Mouse (Mus musculus) adrenal gland (tissue): ENCODE results near the gene Slco3a1.

ENCODE experiments used
- intact Hi-C: fragments of 180-260 bp; cut with DNase I; formaldehyde crosslinking; loops from one replicate; pipeline ENCODE4 v1.15.1; 2025

The Slco3a1 gene

DNA sequence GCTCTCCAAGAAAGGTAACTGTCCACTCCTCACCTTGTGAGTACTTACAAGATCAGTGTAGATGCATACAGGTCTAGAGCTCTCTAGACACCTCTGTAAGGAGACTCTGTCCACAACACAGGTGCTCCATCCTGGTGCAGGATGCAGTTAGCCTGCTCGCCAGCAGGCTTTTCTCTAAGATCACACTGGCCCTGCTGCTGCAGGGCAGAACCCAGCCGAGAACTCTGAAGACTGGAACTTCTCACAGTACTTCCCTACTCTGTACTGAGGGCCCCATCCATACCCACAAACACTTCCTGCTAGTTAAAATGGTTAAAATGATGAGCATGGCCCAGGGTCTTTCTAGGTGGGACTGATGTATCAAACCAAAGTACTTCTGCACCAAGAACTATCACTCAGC lies 24.7 kb downstream of the Slco3a1 start:
- intact Hi-C loops, result no loop called here

DNA sequence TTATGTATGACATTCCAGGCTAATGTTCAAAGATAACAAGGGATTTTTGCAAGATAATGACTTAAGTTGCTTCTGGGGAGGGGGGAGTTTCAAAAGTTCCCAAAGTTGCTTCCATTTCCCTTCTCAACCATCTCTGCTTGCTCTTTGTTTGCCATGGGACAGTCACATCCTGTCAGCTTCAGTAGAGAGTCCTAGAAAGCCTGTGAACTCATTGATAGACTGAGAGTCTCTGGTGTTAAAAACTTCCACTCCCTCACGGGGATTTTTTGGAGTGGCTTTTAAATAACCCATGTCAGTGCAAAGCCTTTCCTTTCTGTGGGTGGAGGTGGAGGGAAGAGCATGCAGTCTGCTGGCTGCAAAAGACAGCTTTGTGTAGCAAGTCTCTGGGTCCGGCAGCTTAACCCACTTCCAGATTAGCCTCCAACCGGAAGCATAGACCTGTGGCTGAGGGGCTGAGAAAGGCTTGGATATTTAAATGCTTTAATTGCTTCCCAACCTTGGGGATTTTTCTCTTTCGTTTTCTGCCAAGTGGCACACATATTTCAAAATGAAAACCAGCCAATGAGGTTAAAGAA lies 25.3 kb downstream of the Slco3a1 start:
- intact Hi-C loops, result no loop called here

DNA sequence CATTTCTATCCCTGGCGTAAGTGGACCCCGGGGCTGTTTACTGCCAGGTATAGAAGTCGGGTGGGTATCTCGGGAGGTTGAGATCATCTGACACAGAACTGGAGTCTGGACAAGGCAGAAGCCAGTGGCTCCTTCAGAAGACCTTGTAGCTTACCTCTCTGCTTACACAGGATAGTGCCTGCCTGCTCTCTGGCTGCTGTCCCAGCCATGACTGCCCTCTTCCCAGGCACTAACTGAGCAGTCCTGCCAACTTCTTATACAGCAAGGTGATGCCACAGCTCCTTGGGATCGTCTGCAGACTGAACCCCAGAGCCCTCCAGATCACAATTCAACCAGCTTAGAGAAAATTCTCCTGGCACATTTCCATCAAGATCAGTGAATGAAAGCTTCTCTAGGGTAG lies 26.4 kb downstream of the Slco3a1 start:
- intact Hi-C loops, result no loop called here

GRCm38 (mm10) chr7:74527689-74528088 lies 26.9 kb downstream of the Slco3a1 start:
- intact Hi-C loops, result no loop called here

DNA sequence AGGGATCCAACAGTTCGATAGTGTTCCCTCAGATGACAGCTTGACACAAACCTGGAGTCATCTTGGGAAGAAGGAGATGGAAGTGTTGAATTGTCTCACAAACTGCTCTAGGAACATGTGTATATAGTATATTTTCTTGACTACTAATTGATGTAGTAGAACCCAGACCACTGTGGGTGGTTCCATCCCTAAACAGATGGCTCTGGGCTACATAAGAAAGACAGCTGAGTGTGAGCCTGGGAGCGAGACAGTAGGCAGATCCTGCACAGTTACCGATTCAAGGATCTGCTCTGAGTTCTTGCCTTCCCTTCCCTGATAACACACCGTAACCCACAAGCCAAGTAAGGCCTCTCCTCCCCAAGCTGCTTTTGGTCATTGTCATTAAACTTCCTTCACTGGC lies 28.6 kb downstream of the Slco3a1 start:
- intact Hi-C loops, result no loop called here

DNA sequence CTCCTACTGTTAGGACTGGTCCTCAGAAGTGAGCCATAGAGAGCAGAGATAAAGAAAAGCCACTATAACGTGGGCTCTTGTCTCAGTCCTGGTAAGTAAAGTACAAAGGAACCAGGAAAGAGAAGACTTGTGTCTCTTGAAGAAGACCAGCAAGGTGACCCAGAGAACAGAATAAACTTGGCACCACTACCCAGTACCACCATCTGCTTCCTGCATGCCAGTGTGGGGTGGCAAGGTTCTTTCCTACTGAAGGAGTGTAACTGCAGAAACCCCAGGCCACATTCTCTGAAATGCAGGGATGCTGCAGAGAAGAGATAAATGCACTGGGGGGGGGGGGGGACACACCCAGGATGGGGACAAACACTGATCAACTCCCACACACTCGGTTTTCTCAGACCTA lies 29.0 kb downstream of the Slco3a1 start:
- intact Hi-C loops, result no loop called here

DNA sequence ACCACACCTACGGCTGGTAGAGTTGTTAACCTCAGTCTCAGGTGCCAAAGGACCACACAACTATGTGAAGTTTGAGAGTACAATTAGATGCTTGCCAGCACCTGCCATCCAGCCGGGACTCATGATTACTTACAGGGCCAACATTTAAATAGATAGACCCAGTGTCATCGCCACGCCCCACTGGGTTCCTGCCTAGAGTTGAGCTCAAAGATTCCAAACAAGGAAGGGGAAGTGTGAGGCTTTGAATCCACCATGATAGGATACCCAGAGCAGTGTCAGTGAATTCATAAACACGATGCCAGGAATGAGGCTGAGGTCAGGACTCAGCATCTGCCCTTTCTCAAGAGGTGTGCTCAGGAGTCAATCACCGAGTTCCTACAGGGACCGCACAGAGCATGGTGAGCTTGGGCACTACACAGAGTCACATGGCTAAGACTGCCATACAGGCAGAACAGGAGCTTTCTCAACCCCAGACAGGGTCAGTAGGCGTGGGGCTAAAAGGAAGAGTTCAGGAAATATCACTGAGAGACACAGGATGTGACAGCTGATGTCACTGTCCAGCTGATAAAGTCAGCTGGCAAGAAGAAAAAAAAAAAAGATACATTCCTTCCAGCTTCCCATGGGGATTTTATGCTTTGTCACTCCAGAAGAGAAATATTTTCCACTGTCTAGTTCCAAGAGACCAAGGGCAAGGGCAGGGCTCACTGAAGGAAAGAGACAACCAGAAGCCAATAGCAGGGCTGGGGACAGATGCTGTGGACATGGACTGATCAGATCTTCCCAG lies 30.2 kb downstream of the Slco3a1 start:
- intact Hi-C loops, result no loop called here

DNA sequence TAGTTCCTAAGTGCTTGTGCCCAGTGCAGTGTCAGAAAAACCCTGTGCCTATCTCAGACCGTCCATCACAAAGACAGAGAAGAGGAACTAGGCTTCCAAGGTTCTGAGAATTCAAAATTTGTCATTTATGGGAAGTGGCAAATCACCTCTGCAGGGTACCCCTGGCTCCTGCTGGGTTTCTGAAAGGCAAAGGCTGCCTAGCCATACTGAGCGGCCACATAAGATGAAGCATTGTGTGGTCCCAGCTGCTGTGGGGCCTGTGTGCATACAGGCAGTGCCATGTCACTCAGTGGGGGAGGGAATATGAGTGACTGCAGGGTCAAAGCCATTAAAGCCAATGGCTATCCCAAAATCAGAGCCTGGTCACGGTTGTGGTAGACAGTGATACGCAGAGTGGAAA lies 31.5 kb downstream of the Slco3a1 start:
- intact Hi-C loops, result no loop called here

- intact Hi-C loops, result no loop called here
Measured at GRCm38 (mm10) chr7:74522260-74522659, 32.3 kb downstream of the Slco3a1 start.

GRCm38 (mm10) chr7:74519386-74519785 lies 35.2 kb downstream of the Slco3a1 start:
- intact Hi-C loops, result no loop called here

DNA sequence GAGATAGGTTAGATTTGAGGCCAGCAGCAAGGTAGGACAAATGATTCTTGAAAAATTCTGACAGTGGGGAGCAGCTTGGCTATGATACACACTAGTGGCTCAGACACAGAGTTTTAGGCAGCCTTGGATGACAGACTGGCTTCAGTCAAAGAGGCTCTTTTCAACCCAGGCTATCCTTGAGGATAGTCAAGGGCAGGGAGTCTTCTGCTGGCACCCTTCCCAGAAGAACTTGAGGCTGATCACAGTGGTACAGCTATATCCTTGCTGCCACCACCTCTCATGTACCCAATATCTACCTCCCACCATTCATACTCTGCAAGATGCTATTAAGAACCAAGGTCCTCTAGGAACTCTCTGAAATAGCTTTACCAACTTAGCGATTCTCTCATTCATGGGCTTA lies 35.8 kb downstream of the Slco3a1 start:
- intact Hi-C loops, result no loop called here

DNA sequence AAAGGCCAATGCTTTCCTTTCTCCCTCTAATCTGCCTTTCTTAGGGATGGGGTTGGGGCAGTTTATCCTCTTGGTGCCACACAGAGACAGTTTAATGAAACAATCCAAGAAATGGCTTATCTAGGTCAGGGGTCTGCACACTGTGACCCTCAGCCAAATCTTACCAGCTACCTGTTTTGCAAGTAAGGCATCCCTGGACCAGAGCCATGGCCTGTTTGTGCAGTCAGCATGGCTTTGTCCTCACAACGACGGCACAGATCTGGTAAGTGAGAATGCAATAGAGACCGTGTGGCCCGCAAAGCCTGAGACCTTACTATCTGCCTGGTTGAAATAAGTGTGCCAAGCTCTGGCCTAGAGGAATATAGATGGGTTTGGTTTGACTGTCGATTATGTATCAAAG lies 36.3 kb downstream of the Slco3a1 start:
- intact Hi-C loops, result no loop called here

DNA sequence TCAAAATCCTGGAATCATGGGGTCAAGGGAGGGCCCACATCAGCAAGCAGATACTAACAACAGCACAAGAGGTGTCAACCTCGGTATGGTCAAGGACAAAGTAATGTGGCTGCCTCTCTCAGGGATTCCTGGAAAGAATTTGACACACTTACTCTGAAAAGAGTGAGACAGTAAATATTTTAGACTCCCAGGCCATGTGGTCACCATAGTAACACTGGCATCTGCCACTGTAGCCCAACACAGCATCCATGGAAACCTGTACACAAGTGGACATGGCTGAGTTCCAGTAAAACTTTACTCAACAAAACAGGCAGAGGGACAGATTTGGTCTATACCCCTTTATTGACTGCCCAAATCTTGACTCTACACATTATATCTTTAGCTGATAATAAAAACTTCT lies 43.9 kb downstream of the Slco3a1 start:
- intact Hi-C loops, result no loop called here

DNA sequence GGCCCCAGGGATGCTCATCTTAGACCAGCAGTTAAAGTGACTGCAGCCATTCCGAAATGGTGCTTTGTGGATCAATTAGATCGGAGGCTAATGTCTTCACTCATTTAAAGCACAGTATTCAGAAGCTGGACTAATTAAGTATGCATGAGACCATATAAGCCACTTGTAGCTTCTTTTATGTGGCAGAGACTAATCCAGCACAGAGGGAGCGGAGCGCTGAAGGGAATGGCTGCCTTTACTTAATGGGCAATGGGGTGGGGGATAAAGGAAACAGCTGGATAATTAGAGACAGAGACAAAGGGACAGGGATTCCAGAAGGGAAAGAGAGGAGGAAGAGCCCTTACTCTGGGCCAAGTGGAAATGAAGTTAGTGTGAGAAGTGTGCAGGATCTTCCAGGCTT lies 46.4 kb downstream of the Slco3a1 start:
- intact Hi-C loops, result no loop called here

GRCm38 (mm10) chr7:74506856-74507255 lies 47.7 kb downstream of the Slco3a1 start:
- intact Hi-C loops, result no loop called here

DNA sequence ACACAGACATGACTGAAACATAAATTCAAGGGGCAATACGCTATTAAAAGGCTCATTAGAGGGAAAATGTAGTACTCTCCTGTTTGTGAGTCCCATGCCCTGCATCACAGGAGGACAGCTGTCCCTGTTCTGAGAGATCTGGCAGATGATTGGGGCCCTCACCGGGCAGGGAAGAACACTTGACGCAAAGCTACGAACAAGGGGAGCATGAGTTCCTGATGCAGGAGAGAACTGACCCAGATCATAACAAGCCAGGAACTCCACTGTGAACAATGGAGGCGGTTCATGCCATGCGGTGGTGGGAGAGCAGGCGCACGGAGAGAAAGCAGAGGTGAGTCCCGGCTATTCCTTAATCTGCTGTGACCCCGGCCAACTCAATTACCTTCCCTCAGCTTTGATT lies 48.9 kb downstream of the Slco3a1 start:
- intact Hi-C loops, result no loop called here

DNA sequence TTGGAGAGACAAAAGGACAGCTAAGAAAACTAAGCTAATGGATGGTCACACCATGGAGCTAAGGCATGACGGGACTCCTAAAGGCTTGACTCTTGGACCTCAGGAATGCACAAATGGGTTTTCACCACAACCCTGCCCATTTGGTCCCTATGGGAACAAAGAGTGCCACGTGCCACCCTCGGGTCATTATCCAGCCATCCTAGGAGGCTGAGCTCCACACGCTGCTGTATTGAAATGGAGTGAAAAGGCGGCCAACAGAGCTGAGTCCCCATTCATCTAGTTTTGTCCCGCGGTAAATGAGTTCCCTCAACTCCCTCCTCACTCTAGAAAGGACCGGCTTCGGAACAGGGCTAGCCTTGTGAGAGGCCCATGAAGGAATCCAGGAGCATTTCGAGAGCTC lies 53.4 kb downstream of the Slco3a1 start:
- intact Hi-C loops, result no loop called here

- intact Hi-C loops, result no loop called here
Measured at GRCm38 (mm10) chr7:74499470-74499869, 55.1 kb downstream of the Slco3a1 start.

DNA sequence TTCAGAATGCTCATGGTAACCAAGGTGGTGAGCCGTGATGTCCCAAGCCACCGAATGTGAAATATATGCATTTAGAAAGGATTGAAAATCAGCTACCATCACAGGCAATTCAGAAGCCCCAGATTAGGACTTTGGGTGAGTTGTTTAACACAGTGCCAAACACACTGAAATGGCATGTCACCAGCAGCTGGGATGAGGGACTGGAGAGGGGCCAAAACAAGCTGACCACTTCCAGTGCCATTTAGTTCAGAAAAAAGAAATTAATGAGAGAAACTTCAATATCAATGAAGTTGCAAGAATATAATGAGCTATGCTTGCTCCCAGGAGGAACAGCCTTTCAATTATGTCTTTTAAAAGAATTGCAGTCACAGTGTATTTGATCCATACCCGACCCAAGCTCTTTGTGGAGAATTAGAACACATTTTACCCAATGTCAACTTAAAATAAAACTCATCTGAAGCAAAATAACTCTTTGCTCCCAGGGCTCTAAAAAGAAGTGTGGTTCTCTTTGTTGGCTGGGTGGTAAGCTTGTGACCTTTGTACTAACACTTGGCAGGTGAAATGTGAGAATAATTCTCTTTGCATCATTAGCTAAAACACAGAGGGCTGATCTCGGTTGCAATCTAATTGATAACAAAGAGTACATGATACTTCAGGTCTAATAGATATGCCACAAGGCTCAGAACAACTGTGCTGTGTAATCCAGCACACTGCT lies 56.2 kb downstream of the Slco3a1 start:
- intact Hi-C loops, result no loop called here

- intact Hi-C loops, result no loop called here
Measured at GRCm38 (mm10) chr7:74497203-74497602, 57.4 kb downstream of the Slco3a1 start.

DNA sequence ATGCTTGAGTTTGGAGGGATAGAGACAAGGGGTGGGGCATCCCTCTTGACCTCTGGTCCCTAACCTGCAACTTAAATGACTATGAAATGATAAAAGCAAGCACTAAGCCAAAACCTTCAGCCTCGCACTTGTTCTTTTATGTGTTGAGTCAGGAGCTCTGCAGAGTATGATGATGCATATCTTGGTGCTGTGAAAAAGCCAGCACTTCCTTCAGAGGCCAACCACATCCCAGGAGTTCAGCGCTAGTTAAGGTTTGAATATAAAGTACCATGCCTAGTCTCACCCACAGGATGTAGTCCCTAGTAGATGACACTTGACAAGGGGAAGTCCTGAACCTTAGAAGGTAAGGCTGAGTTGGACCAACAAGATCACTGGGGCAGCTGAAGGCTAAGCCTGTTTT lies 59.1 kb downstream of the Slco3a1 start:
- intact Hi-C loops, result no loop called here

DNA sequence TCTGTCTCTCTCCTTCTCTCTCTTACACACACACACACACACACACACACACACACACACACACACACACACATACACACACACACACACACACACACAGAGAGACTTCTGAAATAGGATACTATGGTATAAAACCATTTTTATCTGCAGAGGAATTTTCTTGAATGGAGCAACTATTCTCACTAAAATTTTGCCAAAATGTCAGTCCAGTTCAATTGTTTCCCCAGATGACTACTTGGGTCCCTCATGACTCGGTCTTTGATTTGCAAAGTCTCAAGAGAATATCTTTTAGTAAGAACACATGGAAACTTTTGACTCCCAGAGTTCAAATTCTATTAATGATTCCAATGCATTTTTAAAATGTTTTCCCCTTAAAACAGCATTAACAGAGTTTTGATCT lies 60.8 kb downstream of the Slco3a1 start:
- intact Hi-C loops, result no loop called here
